Mouse (Mus musculus): ENCODE data around the gene Gm14326. TPM values are rescaled to one million over a fixed set of nuclear protein-coding genes. Genes with fewer than 3 reads are reported as not detected.

The Gm14326 gene
- total RNA-seq, 1 experiment = 26.1 TPM

Other genes starting within 250 kb of the Gm14326 start
- gene Gm14322, start 198.0 kb downstream of the Gm14326 start, total RNA-seq (2012; rRNA removed) = 32.9 and 34.0 TPM in 2 replicates
- gene Gm14325, start 117.0 kb downstream of the Gm14326 start, total RNA-seq (2012; rRNA removed) = 51.2 TPM in 2 replicates
- gene Gm14327, start 60.2 kb downstream of the Gm14326 start, total RNA-seq (2012; rRNA removed) = 3.7 and 4.3 TPM in 2 replicates
- gene Zfp972, start 31.7 kb downstream of the Gm14326 start, total RNA-seq (2012; rRNA removed) = 3.8 and 4.3 TPM in 2 replicates
- 25.7 and 27.2 TPM in 2 replicates for gene Zfp971, start 66.0 kb upstream of the Gm14326 start, total RNA-seq (2012; rRNA removed)
- gene Zfp931, start 121.2 kb upstream of the Gm14326 start, total RNA-seq (2012; rRNA removed) = 19.4 and 19.5 TPM in 2 replicates
- gene Phactr3, start 161.7 kb upstream of the Gm14326 start, total RNA-seq (2012; rRNA removed) = 1.1 and 1.2 TPM in 2 replicates

All from ES-E14 (cell line).